Mouse (Mus musculus) c-Kit-negative CD71-positive TER-119-positive erythroid progenitor cells, embryonic 14.5 days (primary cell): ENCODE results near the gene Hsd17b13.

Experiments
- DNase-seq: peaks from one replicate; pipeline ENCODE4 v3.0.0-alpha.2; 2013; ENCODE audit warnings: low read depth, low spot score

Hsd17b13 gene

GRCm38 (mm10) chr5:103923755-103924154 lies 53.5 kb downstream of the Hsd17b13 start:
- DNase-seq = no peak

- DNase-seq = no peak
Observed at GRCm38 (mm10) chr5:103923101-103923500, 54.1 kb downstream of the Hsd17b13 start.

- DNase-seq = no peak
Observed at GRCm38 (mm10) chr5:103922436-103922835, 54.8 kb downstream of the Hsd17b13 start.

GRCm38 (mm10) chr5:103919497-103919896 lies 57.7 kb downstream of the Hsd17b13 start:
- DNase-seq = no peak

- DNase-seq = no peak
Observed at GRCm38 (mm10) chr5:103918233-103918632, 59.0 kb downstream of the Hsd17b13 start.

GRCm38 (mm10) chr5:103917357-103917895 lies 59.8 kb downstream of the Hsd17b13 start:
- no peak for DNase-seq

- no peak for DNase-seq
Observed at GRCm38 (mm10) chr5:103916595-103917356, 60.4 kb downstream of the Hsd17b13 start.

GRCm38 (mm10) chr5:103914335-103915226 lies 62.6 kb downstream of the Hsd17b13 start:
- no peak for DNase-seq

- DNase-seq = no peak
Observed at GRCm38 (mm10) chr5:103913150-103913549, 64.1 kb downstream of the Hsd17b13 start.

- no peak for DNase-seq
Observed at GRCm38 (mm10) chr5:103911555-103911954, 65.7 kb downstream of the Hsd17b13 start.

GRCm38 (mm10) chr5:103910748-103911409 lies 66.3 kb downstream of the Hsd17b13 start, which contains the start of gene Klhl8:
Gene Klhl8 (minus strand): TSS chr5:103911259.
- peak; percentile 63 for DNase-seq

- no peak for DNase-seq
Observed at GRCm38 (mm10) chr5:103910156-103910555, 67.1 kb downstream of the Hsd17b13 start.

- no peak for DNase-seq
Observed at GRCm38 (mm10) chr5:103909466-103909865, 67.7 kb downstream of the Hsd17b13 start.

GRCm38 (mm10) chr5:103908851-103909250 lies 68.4 kb downstream of the Hsd17b13 start:
- no peak for DNase-seq

GRCm38 (mm10) chr5:103907844-103908243 lies 69.4 kb downstream of the Hsd17b13 start:
- DNase-seq = no peak

GRCm38 (mm10) chr5:103906173-103906572 lies 71.0 kb downstream of the Hsd17b13 start:
- no peak for DNase-seq
